ENCODE assay signal across 27 mouse cellular contexts in genomic region chr14:45515771-45516170, GRCm38 (mm10). TPM values are rescaled to one million over a fixed set of nuclear protein-coding genes. Genes with fewer than 3 reads are reported as not detected.
DNase-seq lines count a peak whose midpoint lies in the region; ATAC-seq and TF ChIP-seq lines count a peak whose summit lies in the region.
"Had no signal": no experiment of that assay in that cellular context is flagged by ENCODE, and none has a peak within 500 bp of the region (broad histone marks: within the 10 kb centered on the region; RNA-seq: fewer than 3 reads in every experiment).

No protein-coding gene starts in this region.

- H3K9me3 ChIP-seq in heart, embryonic 15.5 days (replicated peaks) = no peaks in the 10 kb centered on the region
- no peaks in the 10 kb centered on the region for H3K9me3 ChIP-seq in liver, postnatal 0 days (ENCODE audit: low read length)
- H3K9me3 ChIP-seq: embryonic facial prominence, embryonic 15.5 days; forebrain, embryonic 10.5 days; hindbrain, embryonic 12.5 days had no signal

- H3K36me3 ChIP-seq in heart, adult 2 months (ENCODE audit: control insufficient read depth, insufficient read depth, low read length) = peaks cover 65% of the 10 kb centered on the region
- H3K36me3 ChIP-seq in heart, embryonic 15.5 days = no peaks in the 10 kb centered on the region
- peaks cover 2% of the 10 kb centered on the region for H3K36me3 ChIP-seq in liver, adult 2 months (ENCODE audit: control insufficient read depth, insufficient read depth, low read length)
- 0 out of 2 replicates have a peak, but pooled peaks cover 2% of the 10 kb centered on the region for H3K36me3 ChIP-seq in liver, postnatal 0 days (replicated peaks; ENCODE audit: insufficient read depth, low read length)
- H3K36me3 ChIP-seq: embryonic facial prominence, embryonic 15.5 days; hindbrain, embryonic 12.5 days had no signal

- H3K4me1 ChIP-seq in heart, adult 2 months (ENCODE audit: control insufficient read depth, insufficient read depth, low read length) = peaks cover 41% of the 10 kb centered on the region
- peaks cover 68% of the 10 kb centered on the region for H3K4me1 ChIP-seq in heart, embryonic 15.5 days (replicated peaks)
- peaks cover 32% of the 10 kb centered on the region for H3K4me1 ChIP-seq in liver, adult 2 months (ENCODE audit: control insufficient read depth, insufficient read depth, low read length)
- H3K4me1 ChIP-seq in liver, postnatal 0 days (ENCODE audit: insufficient read depth) = peaks cover 6% of the 10 kb centered on the region

- no peak overlapping the region for H3K4me2 ChIP-seq in heart, embryonic 15.5 days
- H3K4me2 ChIP-seq in liver, postnatal 0 days (ENCODE audit: low read depth, low read length) = no peak overlapping the region
- H3K4me2 ChIP-seq: embryonic facial prominence, embryonic 15.5 days; hindbrain, embryonic 12.5 days had no signal

- TF ChIP-seq CTCF in heart, adult 2 months (IDR thresholded peaks at IDR 0.05) = no peak
- no peak for TF ChIP-seq CTCF in liver, adult 2 months (IDR thresholded peaks at IDR 0.05; ENCODE audit: low read depth, low read length)
- no peak for TF ChIP-seq CTCF in liver, postnatal 0 days (IDR thresholded peaks at IDR 0.05; ENCODE audit: low read depth)

- H3K9ac ChIP-seq in heart, adult 2 months (ENCODE audit: low read depth, low read length) = peak overlapping the region; percentile 56
- H3K9ac ChIP-seq in heart, embryonic 15.5 days = no peak overlapping the region
- H3K9ac ChIP-seq in liver, adult 2 months (ENCODE audit: low read depth, low read length) = peak overlapping the region; percentile 42; the same call in 1 of the 2 replicates
- no peak overlapping the region for H3K9ac ChIP-seq in liver, postnatal 0 days (replicated peaks)
- H3K9ac ChIP-seq: embryonic facial prominence, embryonic 15.5 days; hindbrain, embryonic 12.5 days had no signal

- ATAC-seq in heart, embryonic 15.5 days (replicated peaks; ENCODE audit: insufficient number of reproducible peaks, insufficient read depth, low FRiP score, low read depth) = no peak
- ATAC-seq in liver, postnatal 0 days = no peak
- ATAC-seq: forebrain, embryonic 14.5 days; hindbrain, embryonic 16.5 days; inflammation-experienced regulatory T-cells, adult 6 months; intestine, postnatal 0 days; Patski had no signal

- 38% methylated on average over 11 of the region's 11 CpGs for WGBS in heart, adult 2 months
- 59% methylated on average over 11 of the region's 11 CpGs for WGBS in heart, embryonic 15.5 days
- WGBS in liver, adult 2 months = 76% methylated on average over 11 of the region's 11 CpGs
- 77% methylated on average over 11 of the region's 11 CpGs for WGBS in liver, postnatal 0 days (ENCODE audit: insufficient replicate concordance)

- no peak for DNase-seq in heart, adult 2 months
- DNase-seq in heart, postnatal 36 days = no peak
- DNase-seq in heart, postnatal 4 days = no peak
- DNase-seq in liver, adult 2 months (ENCODE audit: extremely low read depth, low read depth, low spot score) = no peak
- no peak for DNase-seq in liver, postnatal 0 days
- no peak for DNase-seq in adrenal gland, postnatal 36 days
- DNase-seq: adrenal gland, adult 2 months; adrenal gland, postnatal 25 days; cerebellum, adult 11 months; cerebellum, adult 8-10 months; cerebellum, postnatal 14 days; embryo, embryonic 11 days; gastrocnemius, postnatal 14 days; kidney, adult 8-10 months had no signal

- H3K79me2 ChIP-seq in heart, adult 2 months (replicated peaks; ENCODE audit: control insufficient read depth, insufficient read depth, low read length) = peaks cover 18% of the 10 kb centered on the region
- peaks cover 55% of the 10 kb centered on the region for H3K79me2 ChIP-seq in liver, adult 2 months (ENCODE audit: control insufficient read depth, insufficient read depth, low read length)

- no peak for TF ChIP-seq POLR2A in heart, adult 2 months (IDR thresholded peaks at IDR 0.05; ENCODE audit: insufficient read depth, low read depth, low read length)
- TF ChIP-seq POLR2A in liver, adult 2 months (IDR thresholded peaks at IDR 0.05; ENCODE audit: extremely low read depth, insufficient read depth, low read length) = no peak

- no peak overlapping the region; the same call in 1 of the 2 replicates for H3K4me3 ChIP-seq in heart, adult 2 months
- no peak overlapping the region for H3K4me3 ChIP-seq in heart, embryonic 15.5 days
- no peak overlapping the region for H3K4me3 ChIP-seq in liver, adult 2 months (ENCODE audit: insufficient read depth, low read depth, low read length)
- no peak overlapping the region for H3K4me3 ChIP-seq in liver, postnatal 0 days (ENCODE audit: low read depth, low read length)
- H3K4me3 ChIP-seq: embryonic facial prominence, embryonic 15.5 days; erythroblast, embryonic 14.5 days; forebrain, embryonic 10.5 days; hindbrain, embryonic 12.5 days had no signal

- no peak for TF ChIP-seq EP300 in heart, adult 2 months (IDR thresholded peaks at IDR 0.05; ENCODE audit: insufficient read depth, low read depth, low read length)
- no peak for TF ChIP-seq EP300 in liver, postnatal 0 days (IDR thresholded peaks at IDR 0.05; ENCODE audit: low read depth)

- intact Hi-C loops in heart, adult 2 months (cut with DNase I) = no loop called here
- intact Hi-C loops in heart, postnatal 36 days (cut with DNase I) = no loop called here

- H3K27ac ChIP-seq in heart, adult 2 months = peak overlapping the region; percentile 61
- peak overlapping the region; percentile 31; the same call in 1 of the 2 replicates for H3K27ac ChIP-seq in heart, embryonic 15.5 days
- 0 out of 2 replicates have a peak overlapping the region, but pooled peaks have one; percentile 28 for H3K27ac ChIP-seq in liver, adult 2 months (replicated peaks; ENCODE audit: insufficient read depth, low read depth, low read length)
- no peak overlapping the region; the same call in 1 of the 2 replicates for H3K27ac ChIP-seq in liver, postnatal 0 days (ENCODE audit: low read depth)
- H3K27ac ChIP-seq: embryonic facial prominence, embryonic 15.5 days; forebrain, embryonic 10.5 days; hindbrain, embryonic 12.5 days had no signal

- no peaks in the 10 kb centered on the region for H3K27me3 ChIP-seq in heart, adult 2 months (ENCODE audit: control insufficient read depth, insufficient read depth, low read length)
- no peaks in the 10 kb centered on the region for H3K27me3 ChIP-seq in heart, embryonic 15.5 days
- H3K27me3 ChIP-seq in liver, adult 2 months (ENCODE audit: control insufficient read depth, insufficient read depth, low read length) = no peaks in the 10 kb centered on the region
- no peaks in the 10 kb centered on the region for H3K27me3 ChIP-seq in liver, postnatal 0 days (ENCODE audit: insufficient read depth, low read length)
- H3K27me3 ChIP-seq: CH12.LX; embryonic facial prominence, embryonic 15.5 days; hindbrain, embryonic 12.5 days; Patski had no signal

RNA-seq across cellular contexts. Expression of gene Fermt2, which starts 14.1 kb away (rescaled TPM):
- total RNA-seq in heart, adult 2 months (2021) = 100 to 1,000 TPM; 230 to 250 TPM
- polyA plus RNA-seq in heart, adult 2 months (2012; rRNA removed) = 80.7 and 175 TPM in 2 replicates
- total RNA-seq in heart, postnatal 36 days (2021) = 100 to 1,000 TPM; 272 to 292 TPM
- 201 and 265 TPM in 2 replicates for polyA plus RNA-seq in heart, embryonic 15.5 days (2015; fragmentation: Nextera tagmentation; extraction: Ambion mirVana)
- 100 to 1,000 TPM; 311 to 341 TPM for total RNA-seq in heart, postnatal 4 days (2021)
- 95.1 and 104 TPM in 2 replicates for total RNA-seq in liver, adult 2 months (2014; rRNA removed)
- 37.4 and 49.7 TPM in 2 replicates for polyA plus RNA-seq in liver, adult 2 months (2012; rRNA removed)
- polyA plus RNA-seq in liver, postnatal 0 days (2015; fragmentation: Nextera tagmentation; extraction: Ambion mirVana) = 76.8 and 90.8 TPM in 2 replicates
- total RNA-seq in adrenal gland, postnatal 36 days (2021) = 100 to 1,000 TPM; 105 to 134 TPM
- total RNA-seq: CH12.LX; common myeloid progenitor, adult 5-6 weeks; granulocyte monocyte progenitor cell, adult 5-6 weeks had no signal
- polyA plus RNA-seq: erythroblast, embryonic 14.5 days; inflammation-experienced regulatory T-cells, adult 6 months had no signal

Comparison
In these comparisons a context has a peak if more than half of its experiments do, and no peak if none do; other contexts are left out.
1. H3K9ac ChIP-seq: peak in heart, adult 2 months (single experiment) and liver, adult 2 months (single experiment); none in heart, embryonic 15.5 days (single experiment) and liver, postnatal 0 days (single experiment).